Mouse (Mus musculus): ENCODE measurements around the gene Syngr4. TPM values are rescaled to one million over a fixed set of nuclear protein-coding genes. Genes with fewer than 3 reads are reported as not detected.

Syngr4 gene
- polyA plus RNA-seq, 1 experiment from 2014 or later: not detected

DNA sequence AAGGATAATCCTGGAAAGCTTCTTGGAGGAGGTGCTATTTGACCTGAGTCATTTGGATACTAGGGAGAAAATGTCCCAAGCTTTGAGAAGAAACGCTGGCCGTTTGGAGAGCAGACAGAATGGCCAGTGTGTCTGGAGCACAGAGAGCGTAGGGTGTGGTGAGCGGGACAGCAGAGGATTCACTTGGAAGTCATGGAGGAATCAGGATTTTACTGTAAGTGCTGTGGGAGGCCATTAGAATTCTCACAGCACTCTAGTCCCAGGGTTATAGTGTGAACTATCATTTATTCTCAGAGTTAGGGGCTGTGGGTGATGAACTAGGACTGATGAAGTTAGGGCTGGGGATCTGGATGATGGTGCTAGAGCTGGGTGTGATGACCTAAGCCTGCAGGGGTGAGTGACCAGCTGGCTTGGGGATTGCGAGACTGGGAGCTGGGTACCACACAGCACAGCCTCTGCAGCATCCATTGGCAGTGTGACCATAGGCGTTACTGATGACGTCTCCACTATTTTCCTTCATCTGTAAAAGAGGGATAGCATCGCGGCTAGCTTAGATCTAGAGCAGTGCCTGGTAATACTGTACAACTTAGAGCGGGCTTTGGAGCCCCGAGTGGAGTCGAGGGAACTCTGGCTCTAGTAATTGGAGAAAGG lies 25.6 kb upstream of the Syngr4 start:
- Histone ChIP-seq H3K27ac (peak overlapping the region; percentile 80; the same call in 1 of the 2 replicates), H3K4me2 (no peak overlapping the region)

DNA sequence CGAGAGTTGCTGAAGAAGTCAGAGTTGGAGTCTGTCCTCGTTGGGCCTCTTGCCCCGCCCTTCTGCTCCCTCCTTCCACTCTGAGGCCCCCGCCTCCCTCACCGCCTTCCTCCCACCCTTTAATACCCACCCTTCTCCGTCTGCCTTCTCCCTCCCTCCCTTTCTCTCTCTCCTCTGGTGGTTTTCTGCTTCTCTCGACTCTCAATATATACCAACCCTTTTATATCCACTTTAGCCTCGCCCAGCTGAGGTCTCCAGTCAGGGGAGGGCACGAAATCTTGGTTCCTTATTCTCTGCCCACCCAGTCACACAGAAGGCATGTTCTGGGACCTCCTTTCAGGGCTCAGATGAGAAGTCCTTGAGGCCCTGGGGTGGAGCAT lies 24.7 kb upstream of the Syngr4 start, which contains the start of gene Emp3:
Emp3 (minus strand) TSS at position 163 of the 380 bp plus-strand sequence.
- Histone ChIP-seq H3K36me3 (replicated peaks) (no peaks in the 10 kb centered on the region), H3K27ac (0 out of 2 replicates have a peak within 1 kb of the TSS, but pooled peaks have one; percentile 80), H3K4me2 (0 out of 2 replicates have a peak within 1 kb of the TSS, but pooled peaks have one; percentile 3), H3K4me3 (peak within 1 kb of the TSS; percentile 2; the same call in 1 of the 2 replicates), H3K9me3 (no peaks in the 10 kb centered on the region), H3K4me1 (peaks cover 31% of the 10 kb centered on the region), H3K9ac (no peak within 1 kb of the TSS), H3K27me3 (replicated peaks) (0 out of 2 replicates have a peak, but pooled peaks cover 3% of the 10 kb centered on the region)
- no peak for ATAC-seq (replicated peaks)
- 48% methylated on average over 9 of the region's 9 CpGs for WGBS

More for the DNA sequence above, 25.6 kb upstream of the Syngr4 start:
- Histone ChIP-seq H3K4me1 (peaks cover 22% of the 10 kb centered on the region), H3K9me3 (no peaks in the 10 kb centered on the region), H3K27me3 (replicated peaks) (0 out of 2 replicates have a peak, but pooled peaks cover 3% of the 10 kb centered on the region), H3K36me3 (replicated peaks) (no peaks in the 10 kb centered on the region), H3K9ac (no peak overlapping the region), H3K4me3 (no peak overlapping the region)
- ATAC-seq (replicated peaks): no peak
- 90% methylated on average over 12 of the region's 12 CpGs for WGBS

DNA sequence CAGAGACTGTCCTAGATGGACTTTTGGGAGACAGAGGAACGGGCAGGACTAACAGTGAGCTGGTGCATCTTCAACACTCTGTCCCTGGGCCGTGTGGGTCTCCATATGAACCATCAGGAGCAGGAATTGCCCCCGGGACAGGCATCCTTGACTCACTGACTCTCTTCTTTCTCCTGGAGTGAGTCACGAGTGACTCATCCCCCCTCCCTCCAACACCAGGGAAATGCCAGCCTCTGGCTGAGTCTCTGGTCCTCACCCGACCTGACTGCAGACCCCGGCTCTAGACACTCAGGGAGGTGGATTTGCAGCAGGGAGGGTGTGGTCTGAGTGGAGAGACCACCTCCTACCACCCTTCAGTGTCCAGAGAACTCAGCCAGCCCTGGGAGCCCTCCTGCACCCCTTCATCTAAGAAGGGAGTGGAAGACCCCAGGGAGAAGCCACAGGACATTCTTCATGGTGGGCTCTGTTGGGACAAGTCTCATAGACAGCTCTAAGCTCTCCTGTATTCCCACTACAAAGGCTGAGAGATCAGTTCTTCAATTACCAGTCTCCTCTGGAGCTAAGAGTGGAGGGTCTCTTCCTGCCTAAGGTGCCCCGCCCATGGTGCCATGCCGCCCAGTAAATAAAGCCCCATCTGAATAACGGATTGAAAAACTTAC lies 24.2 kb upstream of the Syngr4 start:
- Histone ChIP-seq H3K9ac (no peak overlapping the region), H3K27ac (no peak overlapping the region)

GRCm38 (mm10) chr7:45919761-45920160 lies 23.2 kb upstream of the Syngr4 start:
- WGBS: 90% methylated on average over 4 of the region's 4 CpGs
- Histone ChIP-seq H3K4me3 (no peak overlapping the region), H3K4me2 (no peak overlapping the region), H3K27ac (no peak overlapping the region), H3K4me1 (peaks cover 40% of the 10 kb centered on the region), H3K27me3 (replicated peaks) (0 out of 2 replicates have a peak, but pooled peaks cover 3% of the 10 kb centered on the region), H3K9ac (no peak overlapping the region), H3K9me3 (no peaks in the 10 kb centered on the region), H3K36me3 (replicated peaks) (no peaks in the 10 kb centered on the region)
- ATAC-seq (replicated peaks): no peak

More for the DNA sequence above, 24.2 kb upstream of the Syngr4 start:
- peaks cover 36% of the 10 kb centered on the region for H3K4me1 ChIP-seq
- H3K9me3 ChIP-seq: no peaks in the 10 kb centered on the region
- WGBS: 59% methylated on average over 9 of the region's 9 CpGs
- ATAC-seq (replicated peaks): no peak
- H3K27me3 ChIP-seq (replicated peaks): 0 out of 2 replicates have a peak, but pooled peaks cover 3% of the 10 kb centered on the region
- H3K4me3 ChIP-seq: peak overlapping the region; percentile 2; the same call in 1 of the 2 replicates
- no peaks in the 10 kb centered on the region for H3K36me3 ChIP-seq (replicated peaks)
- H3K4me2 ChIP-seq: 0 out of 2 replicates have a peak overlapping the region, but pooled peaks have one; percentile 3

DNA sequence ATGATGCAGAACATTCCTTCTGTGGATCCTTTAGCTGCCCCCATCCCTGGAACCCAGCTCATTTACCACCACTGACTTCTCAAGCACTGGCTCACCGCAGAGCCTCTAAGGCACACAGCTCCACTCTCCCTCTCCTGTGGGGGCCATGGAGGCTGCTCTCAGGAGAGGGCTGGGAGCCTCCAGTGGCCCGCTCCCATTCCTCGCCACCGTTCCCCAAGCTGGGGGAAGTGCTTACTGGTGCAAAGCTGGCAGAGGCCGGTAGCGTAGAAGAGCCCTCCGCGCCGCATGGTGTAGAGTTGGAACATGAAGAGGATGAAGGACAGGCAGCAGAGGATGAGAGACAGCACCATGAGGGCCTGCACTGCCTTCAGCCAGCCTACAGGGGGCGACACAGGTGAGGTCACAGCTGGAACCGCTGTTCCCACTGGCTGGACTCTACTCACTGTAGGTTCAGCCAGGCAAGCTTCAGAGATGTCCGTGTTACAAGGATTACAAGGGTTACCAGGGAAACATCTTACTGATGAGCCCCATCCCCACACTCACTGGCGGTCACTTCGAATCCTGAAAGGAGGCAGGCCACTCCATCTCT lies 22.7 kb upstream of the Syngr4 start:
- Histone ChIP-seq H3K27me3 (replicated peaks) (0 out of 2 replicates have a peak, but pooled peaks cover 3% of the 10 kb centered on the region), H3K4me2 (no peak overlapping the region), H3K27ac (no peak overlapping the region), H3K4me1 (peaks cover 38% of the 10 kb centered on the region), H3K9ac (no peak overlapping the region), H3K4me3 (no peak overlapping the region), H3K36me3 (replicated peaks) (no peaks in the 10 kb centered on the region), H3K9me3 (no peaks in the 10 kb centered on the region)
- no peak for ATAC-seq (replicated peaks)
- WGBS: 57% methylated on average over 14 of the region's 14 CpGs

GRCm38 (mm10) chr7:45917926-45918325 lies 21.4 kb upstream of the Syngr4 start:
- no peak for ATAC-seq (replicated peaks)

GRCm38 (mm10) chr7:45917004-45917704 lies 20.6 kb upstream of the Syngr4 start:
- 38% methylated on average over 13 of the region's 13 CpGs for WGBS
- peak; percentile 9 for ATAC-seq (replicated peaks)

More at GRCm38 (mm10) chr7:45917926-45918325, 21.4 kb upstream of the Syngr4 start:
- no peak overlapping the region for H3K27ac ChIP-seq
- H3K9me3 ChIP-seq: no peaks in the 10 kb centered on the region
- 85% methylated on average over 15 of the region's 15 CpGs for WGBS
- H3K36me3 ChIP-seq (replicated peaks): no peaks in the 10 kb centered on the region
- H3K4me2 ChIP-seq: no peak overlapping the region
- H3K4me1 ChIP-seq: peaks cover 32% of the 10 kb centered on the region
- H3K4me3 ChIP-seq: no peak overlapping the region
- H3K27me3 ChIP-seq (replicated peaks): 0 out of 2 replicates have a peak, but pooled peaks cover 3% of the 10 kb centered on the region
- no peak overlapping the region for H3K9ac ChIP-seq

DNA sequence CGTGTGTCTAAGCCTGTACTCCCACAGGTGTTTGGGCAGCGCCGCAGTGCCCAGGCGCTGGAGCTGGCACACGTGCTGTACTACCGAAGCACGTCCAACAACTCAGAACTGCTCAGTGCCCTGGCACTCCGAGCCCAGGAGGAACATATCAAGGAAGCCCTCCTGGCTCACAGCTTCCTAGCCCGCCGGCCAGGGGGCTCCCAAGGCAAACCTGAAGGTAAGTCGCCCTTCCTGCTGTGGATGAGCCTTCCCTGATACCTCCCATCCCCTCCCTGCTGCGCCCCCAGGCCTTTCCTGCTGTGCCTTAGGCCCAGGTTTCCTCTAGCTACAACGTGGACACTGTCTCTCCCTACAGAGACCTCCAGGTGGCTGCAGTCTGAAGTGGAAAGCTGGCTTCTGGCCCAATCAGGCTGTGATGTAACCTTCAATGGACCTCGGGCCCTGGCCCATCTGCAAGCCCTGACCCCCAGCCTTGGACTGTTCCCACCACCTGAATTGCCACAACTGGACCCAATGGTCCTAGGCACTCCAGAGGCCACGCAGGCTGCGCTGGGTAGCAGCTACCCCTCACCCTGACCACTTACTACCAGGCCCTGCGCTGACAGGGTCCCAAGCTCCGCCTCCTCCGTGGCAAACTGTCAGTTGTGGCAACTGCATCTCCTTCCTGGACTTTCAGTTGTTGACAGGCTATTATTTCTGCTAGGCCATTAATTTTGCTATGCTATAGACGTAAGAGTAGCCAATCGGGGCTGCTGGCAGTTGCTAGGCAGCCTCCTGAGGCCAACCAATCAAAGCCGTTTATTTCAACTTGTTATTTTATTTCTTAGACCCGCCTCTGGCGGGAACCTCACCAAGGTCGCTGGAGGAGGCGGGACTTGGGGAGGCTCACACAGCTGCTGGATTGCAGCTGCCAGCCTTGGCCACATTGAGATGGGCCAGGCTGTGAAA lies 19.8 kb upstream of the Syngr4 start:
- peak overlapping the region; percentile 88 for H3K27ac ChIP-seq
- ATAC-seq (replicated peaks): peak; percentile 89
- 0 out of 2 replicates have a peak, but pooled peaks cover 3% of the 10 kb centered on the region for H3K27me3 ChIP-seq (replicated peaks)
- WGBS: 32% methylated on average over 26 of the region's 26 CpGs
- no peaks in the 10 kb centered on the region for H3K36me3 ChIP-seq (replicated peaks)
- H3K4me2 ChIP-seq: peak overlapping the region; percentile 60
- peak overlapping the region; percentile 40 for H3K9ac ChIP-seq
- H3K4me3 ChIP-seq: peak overlapping the region; percentile 31
- no peaks in the 10 kb centered on the region for H3K9me3 ChIP-seq
- peaks cover 25% of the 10 kb centered on the region for H3K4me1 ChIP-seq

More at GRCm38 (mm10) chr7:45917004-45917704, 20.6 kb upstream of the Syngr4 start:
- peaks cover 25% of the 10 kb centered on the region for H3K4me1 ChIP-seq
- peak overlapping the region; percentile 60 for H3K4me2 ChIP-seq
- H3K9me3 ChIP-seq: no peaks in the 10 kb centered on the region
- peak overlapping the region; percentile 31 for H3K4me3 ChIP-seq
- H3K27me3 ChIP-seq (replicated peaks): 0 out of 2 replicates have a peak, but pooled peaks cover 3% of the 10 kb centered on the region
- H3K27ac ChIP-seq: peak overlapping the region; percentile 88
- peak overlapping the region; percentile 27; the same call in 1 of the 2 replicates for H3K9ac ChIP-seq
- H3K36me3 ChIP-seq (replicated peaks): no peaks in the 10 kb centered on the region

DNA sequence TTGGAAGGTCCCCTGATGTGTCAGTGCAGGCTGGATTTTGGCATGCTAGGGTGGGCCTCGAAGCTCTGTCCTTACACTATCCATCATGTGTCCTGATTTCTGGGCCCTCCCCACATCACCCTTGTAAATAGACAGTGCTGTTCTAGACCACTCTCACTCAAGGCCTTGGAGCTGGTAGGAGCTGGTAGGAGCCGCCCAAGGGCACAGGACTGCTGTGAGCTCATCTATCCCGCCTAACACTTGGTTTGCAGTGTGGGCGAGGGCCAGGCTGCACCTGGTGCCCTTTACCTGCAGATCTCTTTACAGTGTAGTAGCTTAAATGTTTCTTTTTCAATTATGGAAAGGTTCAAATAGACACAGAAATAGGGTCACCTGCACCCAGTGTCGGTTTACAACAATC lies 18.5 kb upstream of the Syngr4 start:
- no peak overlapping the region for H3K9ac ChIP-seq
- no peak overlapping the region for H3K27ac ChIP-seq
- H3K4me1 ChIP-seq: peaks cover 25% of the 10 kb centered on the region
- H3K27me3 ChIP-seq (replicated peaks): 0 out of 2 replicates have a peak, but pooled peaks cover 3% of the 10 kb centered on the region
- H3K4me3 ChIP-seq: no peak overlapping the region
- peaks cover 8% of the 10 kb centered on the region; the same call in 1 of the 2 replicates for H3K36me3 ChIP-seq (replicated peaks)
- H3K9me3 ChIP-seq: no peaks in the 10 kb centered on the region
- no peak overlapping the region for H3K4me2 ChIP-seq
- no peak for ATAC-seq (replicated peaks)
- WGBS: 92% methylated on average over 5 of the region's 5 CpGs

DNA sequence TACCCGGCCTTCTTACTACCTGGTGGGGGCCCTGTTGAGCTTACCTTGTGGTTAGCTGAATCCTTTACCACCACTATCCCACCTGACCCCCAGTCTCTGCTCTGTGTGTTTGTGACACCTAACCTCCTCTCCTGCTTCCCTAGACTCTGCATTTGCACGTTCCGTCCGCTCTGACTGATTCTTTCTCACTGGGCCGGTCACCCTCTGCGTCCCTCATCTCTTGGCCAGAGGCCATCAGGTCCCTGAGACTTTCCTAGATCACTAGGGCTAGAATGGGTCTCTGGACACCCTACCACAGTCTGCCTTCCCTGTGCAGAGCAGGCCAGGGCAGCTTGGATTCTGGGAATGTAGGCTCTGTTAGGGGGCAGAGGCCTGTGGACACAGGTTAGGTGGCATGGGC lies 17.6 kb upstream of the Syngr4 start:
- Histone ChIP-seq H3K9ac (no peak overlapping the region), H3K4me3 (no peak overlapping the region)
- WGBS: 88% methylated on average over 6 of the region's 6 CpGs

GRCm38 (mm10) chr7:45909145-45909544 lies 12.6 kb upstream of the Syngr4 start:
- 92% methylated on average over 16 of the region's 16 CpGs for WGBS
- Histone ChIP-seq H3K4me2 (no peak overlapping the region), H3K27me3 (replicated peaks) (no peaks in the 10 kb centered on the region), H3K9me3 (no peaks in the 10 kb centered on the region), H3K4me3 (no peak overlapping the region), H3K4me1 (no peaks in the 10 kb centered on the region), H3K36me3 (replicated peaks) (peaks cover 15% of the 10 kb centered on the region), H3K27ac (no peak overlapping the region), H3K9ac (no peak overlapping the region)
- ATAC-seq (replicated peaks): no peak

More for the DNA sequence above, 17.6 kb upstream of the Syngr4 start:
- Histone ChIP-seq H3K27ac (no peak overlapping the region), H3K4me2 (no peak overlapping the region), H3K36me3 (replicated peaks) (peaks cover 15% of the 10 kb centered on the region), H3K4me1 (peaks cover 25% of the 10 kb centered on the region), H3K27me3 (replicated peaks) (0 out of 2 replicates have a peak, but pooled peaks cover 1% of the 10 kb centered on the region), H3K9me3 (no peaks in the 10 kb centered on the region)
- no peak for ATAC-seq (replicated peaks)
